Mouse (Mus musculus) liver, postnatal 0 days (tissue): ENCODE measurements at regions not wholly inside any gene's neighbourhood (a gene's known extent, or its start where the extent isn't known, plus 50 kb on each side); places are given as distances from the start of the nearest gene placed in this dataset.

ENCODE experiments used
- CTCF ChIP-seq: sonication (generic); IDR thresholded peaks from 2 replicates; pipeline ENCODE4 v1.5.1; 2016; ENCODE audit warnings: antibody characterized with exemption, low read depth
- EP300 ChIP-seq: IDR thresholded peaks from 2 replicates; pipeline ENCODE4 v1.6.1; 2016; ENCODE audit warnings: antibody characterized with exemption, low read depth, mild to moderate bottlenecking

DNA sequence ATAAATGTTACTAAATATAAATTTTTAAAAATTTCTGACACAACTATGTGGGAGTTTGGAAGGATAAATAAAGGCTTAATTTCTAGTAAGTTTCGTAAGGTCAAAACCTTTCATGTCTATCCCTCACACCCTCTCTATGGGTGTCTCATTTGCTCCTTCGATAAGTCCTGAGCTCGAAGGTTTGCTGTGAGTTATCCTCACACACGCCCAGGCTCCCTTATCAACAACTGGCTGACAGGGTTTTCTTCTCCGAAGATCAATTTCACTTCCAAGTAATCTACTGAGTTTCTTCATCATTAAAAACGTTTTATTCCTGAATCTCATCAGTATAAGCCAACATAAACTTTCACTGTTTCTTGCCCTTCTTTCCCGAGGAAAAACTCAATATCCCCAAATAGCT is 416.0 kb upstream of the Nudt12 start:
- TF ChIP-seq CTCF = no peak
- TF ChIP-seq EP300 = no peak
